Mouse (Mus musculus) MEL (cell line): ENCODE data around the gene Slc13a2. TPM values are rescaled to one million over a fixed set of nuclear protein-coding genes. Genes with fewer than 3 reads are reported as not detected.
A peak's percentile ranks its signal among the peaks of the same experiment; 100 is the strongest.

ENCODE experiments used
- DNase-seq: peaks from one replicate; pipeline ENCODE4 v3.0.0; 2011; ENCODE audit warnings: low read depth, low spot score
- H3K27ac ChIP-seq: 2 replicates; pipeline ENCODE4 v1.5.1; 2012; ENCODE audit warnings: low read depth, mild to moderate bottlenecking, control low read depth, low read length, moderate library complexity; ENCODE audit not compliant: control insufficient read depth
- H3K27me3 ChIP-seq, 2 experiments: fragments of 150-350 bp in 1 of 2; sonication (generic) in 1 of 2; 2 replicates each; pipeline ENCODE4 v1.6.1; 2012; ENCODE audit warnings: low read length in 2 of 2, mild to moderate bottlenecking in 2 of 2, improper control_type of control experiment in 1 of 2, moderate library complexity in 1 of 2; ENCODE audit not compliant: insufficient read depth in 2 of 2, control insufficient read depth in 1 of 2
- H3K36me3 ChIP-seq, 2 experiments: 2 replicates each; pipeline ENCODE4 v1.6.1; 2012 to 2014; ENCODE audit warnings: low read length in 2 of 2, improper control_type of control experiment in 1 of 2, inconsistent platforms in 1 of 2, mild to moderate bottlenecking in 1 of 2; ENCODE audit not compliant: insufficient read depth in 2 of 2, control insufficient read depth in 1 of 2
- H3K4me1 ChIP-seq, 2 experiments: fragments of 150-350 bp in 1 of 2; sonication (generic) in 1 of 2; 2 replicates each; pipeline ENCODE4 v1.6.1; 2012; ENCODE audit warnings: low read length in 2 of 2, improper control_type of control experiment in 1 of 2, mild to moderate bottlenecking in 1 of 2; ENCODE audit not compliant: insufficient read depth in 2 of 2, control insufficient read depth in 1 of 2
- H3K4me3 ChIP-seq, 2 experiments: fragments of 150-350 bp in 1 of 2; sonication (generic) in 1 of 2; 2 replicates each; pipeline ENCODE4 v1.5.1; 2012; ENCODE audit warnings: low read depth in 2 of 2, low read length in 2 of 2, mild to moderate bottlenecking in 2 of 2, moderate library complexity in 2 of 2, control low read depth in 1 of 2, improper control_type of control experiment in 1 of 2; ENCODE audit not compliant: control insufficient read depth in 1 of 2, insufficient read depth in 1 of 2
- H3K79me2 ChIP-seq: 2 replicates; pipeline ENCODE4 v1.6.1; 2012; ENCODE audit warnings: mild to moderate bottlenecking, low read length, moderate library complexity; ENCODE audit not compliant: control insufficient read depth, poor library complexity, insufficient read depth
- H3K9ac ChIP-seq: 2 replicates; pipeline ENCODE4 v1.6.1; 2012; ENCODE audit warnings: low read depth, mild to moderate bottlenecking, control low read depth, low read length, moderate library complexity; ENCODE audit not compliant: control insufficient read depth, poor library complexity, severe bottlenecking
- H3K9me3 ChIP-seq: fragments of 150-350 bp; sonication (generic); replicated peaks from 2 replicates; pipeline ENCODE4 v1.6.1; 2012; ENCODE audit warnings: mild to moderate bottlenecking, low read length, improper control_type of control experiment, moderate library complexity; ENCODE audit not compliant: insufficient read depth
- CHD1 ChIP-seq: IDR thresholded peaks from 2 replicates; pipeline ENCODE4 v1.6.1; 2012; ENCODE audit warnings: low read depth, mild to moderate bottlenecking, inconsistent platforms, low read length, improper control_type of control experiment
- CTCF ChIP-seq, 3 experiments: IDR thresholded peaks in 2 of 3; conservative IDR thresholded peaks in 1 of 3; 2 replicates each; pipeline ENCODE4 v1.5.1; 2011 to 2012; ENCODE audit warnings: low read length in 3 of 3, low read depth in 2 of 3, mild to moderate bottlenecking in 2 of 3, improper control_type of control experiment in 1 of 3, inconsistent platforms in 1 of 3, mixed read lengths in 1 of 3, moderate library complexity in 1 of 3; ENCODE audit not compliant: control insufficient read depth in 1 of 3, insufficient read depth in 1 of 3, poor library complexity in 1 of 3, severe bottlenecking in 1 of 3
- E2F4 ChIP-seq: IDR thresholded peaks from 2 replicates; pipeline ENCODE4 v1.6.1; 2011; ENCODE audit warnings: low read depth, low read length, improper control_type of control experiment, borderline replicate concordance
- ELF1 ChIP-seq: IDR thresholded peaks from 2 replicates; pipeline ENCODE4 v1.6.1; 2014; ENCODE audit warnings: low read depth, mild to moderate bottlenecking, inconsistent platforms, low read length, improper control_type of control experiment, moderate library complexity
- EP300 ChIP-seq, 2 experiments: IDR thresholded peaks; 2 replicates each; pipeline ENCODE4 v1.6.1; 2011; ENCODE audit warnings: improper control_type of control experiment in 2 of 2, low read length in 2 of 2, low read depth in 1 of 2, mild to moderate bottlenecking in 1 of 2
- ETS1 ChIP-seq: IDR thresholded peaks from 2 replicates; pipeline ENCODE4 v1.6.1; 2012; ENCODE audit warnings: low read depth, mild to moderate bottlenecking, inconsistent platforms, low read length, improper control_type of control experiment, moderate library complexity
- GABPA ChIP-seq: IDR thresholded peaks from 2 replicates; pipeline ENCODE4 v1.6.1; 2012; ENCODE audit warnings: low read depth, mild to moderate bottlenecking, inconsistent platforms, low read length, improper control_type of control experiment, moderate library complexity
- HCFC1 ChIP-seq: IDR thresholded peaks from 2 replicates; pipeline ENCODE4 v1.6.1; 2012; ENCODE audit warnings: low read depth, mild to moderate bottlenecking, inconsistent platforms, low read length, improper control_type of control experiment, moderate library complexity
- MAFK ChIP-seq: IDR thresholded peaks from 2 replicates; pipeline ENCODE4 v1.6.1; 2011; ENCODE audit warnings: low read depth, mild to moderate bottlenecking, low read length, improper control_type of control experiment, borderline replicate concordance
- MXI1 ChIP-seq: IDR thresholded peaks from 2 replicates; pipeline ENCODE4 v1.6.1; 2011; ENCODE audit warnings: mild to moderate bottlenecking, low read depth, low read length, improper control_type of control experiment
- MYB ChIP-seq: IDR thresholded peaks from 2 replicates; pipeline ENCODE4 v1.6.1; 2011; ENCODE audit warnings: mild to moderate bottlenecking, low read depth, low read length, improper control_type of control experiment
- MYC ChIP-seq: IDR thresholded peaks from 2 replicates; pipeline ENCODE4 v1.6.1; 2011; ENCODE audit warnings: low read depth, mild to moderate bottlenecking, low read length, improper control_type of control experiment, moderate library complexity
- NRF1 ChIP-seq: IDR thresholded peaks from 2 replicates; pipeline ENCODE4 v1.6.1; 2014; ENCODE audit warnings: low read depth, mild to moderate bottlenecking, inconsistent platforms, low read length, improper control_type of control experiment, moderate library complexity; ENCODE audit not compliant: poor library complexity, insufficient read depth, severe bottlenecking
- POLR2AphosphoS2 ChIP-seq: IDR thresholded peaks from 2 replicates; pipeline ENCODE4 v1.6.1; 2011; ENCODE audit warnings: low read length, improper control_type of control experiment
- RCOR1 ChIP-seq: IDR thresholded peaks from 2 replicates; pipeline ENCODE4 v1.6.1; 2012; ENCODE audit warnings: low read depth, mild to moderate bottlenecking, inconsistent platforms, low read length, improper control_type of control experiment
- SIN3A ChIP-seq: IDR thresholded peaks from 2 replicates; pipeline ENCODE4 v1.6.1; 2012; ENCODE audit warnings: low read length, improper control_type of control experiment, inconsistent platforms
- SMC3 ChIP-seq: IDR thresholded peaks from 2 replicates; pipeline ENCODE4 v1.6.1; 2011; ENCODE audit warnings: low read depth, low read length, improper control_type of control experiment
- TBP ChIP-seq: IDR thresholded peaks from 2 replicates; pipeline ENCODE4 v1.8.0; 2011; ENCODE audit warnings: low read depth, low read length, improper control_type of control experiment
- TCF12 ChIP-seq: IDR thresholded peaks from 2 replicates; pipeline ENCODE4 v1.6.1; 2014; ENCODE audit warnings: low read depth, mild to moderate bottlenecking, inconsistent platforms, low read length, improper control_type of control experiment, moderate library complexity
- UBTF ChIP-seq: IDR thresholded peaks from 2 replicates; pipeline ENCODE4 v1.6.1; 2012; ENCODE audit warnings: low read depth, mild to moderate bottlenecking, inconsistent platforms, low read length, improper control_type of control experiment, moderate library complexity, borderline replicate concordance; ENCODE audit not compliant: insufficient read depth
- ZKSCAN1 ChIP-seq: IDR thresholded peaks from 2 replicates; pipeline ENCODE4 v1.6.1; 2012; ENCODE audit warnings: low read depth, mild to moderate bottlenecking, inconsistent platforms, low read length, improper control_type of control experiment, moderate library complexity
- ZNF384 ChIP-seq: IDR thresholded peaks from 2 replicates; pipeline ENCODE4 v1.6.1; 2012; ENCODE audit warnings: low read depth, mild to moderate bottlenecking, inconsistent platforms, low read length, improper control_type of control experiment
- polyA plus RNA-seq, 2 experiments: library from polyadenylated mRNA; stranded (reverse) in 1 of 2; unstranded in 1 of 2; fragments of >175 nt in 1 of 2; fragments of >200 nt in 1 of 2; gene quantifications; 2 replicates each; pipeline versions ENCODE4 v1.2.1 to v1.2.4; 2012; ENCODE audit warnings: low replicate concordance in 2 of 2, low read depth in 1 of 2; ENCODE audit not compliant: insufficient read length in 2 of 2, insufficient read depth in 1 of 2, missing spikeins in 1 of 2
- total RNA-seq: library from RNA; depleted of rRNA; stranded (reverse); fragments of 300-350 nt; gene quantifications from 2 replicates; pipeline ENCODE4 v1.2.3, GENCODE M21; 2012

Gene Slc13a2
- total and polyA plus RNA-seq, 3 experiments: not detected

GRCm38 (mm10) chr11:78430195-78430878, 8.3 kb upstream of the Slc13a2 start (continued):
- TF ChIP-seq RCOR1: no peak
- TF ChIP-seq MYC: no peak
- peak; percentile 78; the same call in 1 of the 2 replicates for TF ChIP-seq ELF1

GRCm38 (mm10) chr11:78428309-78428708, 6.3 kb upstream of the Slc13a2 start:
- Histone ChIP-seq H3K36me3 (peaks cover 0 to 5% of the 10 kb centered on the region in 2 experiments; a peak in 1 of 4 replicates), H3K9me3 (no peaks in the 10 kb centered on the region), H3K27me3 (peaks cover 1 to 7% of the 10 kb centered on the region in 2 experiments; a peak in 2 of 4 replicates), H3K9ac (no peak overlapping the region), H3K27ac (no peak overlapping the region), H3K4me3 (no peak overlapping the region), H3K4me1 (peaks cover 0 to 5% of the 10 kb centered on the region in 2 experiments; a peak in 2 of 4 replicates), H3K79me2 (no peaks in the 10 kb centered on the region)
- no peak for DNase-seq
- TF ChIP-seq CTCF (IDR thresholded peaks at IDR 0.05 in 2 of 3, conservative IDR thresholded peaks at IDR 0.05 in 1 of 3; ENCODE audit: control insufficient read depth in 1 of 3, insufficient read depth in 1 of 3, low read depth in 2 of 3, low read length in 3 of 3, poor library complexity in 1 of 3, severe bottlenecking in 1 of 3) (peak in 2 of 3 experiments; percentile 29; a peak in 3 of 6 replicates), MAFK (no peak)

DNA sequence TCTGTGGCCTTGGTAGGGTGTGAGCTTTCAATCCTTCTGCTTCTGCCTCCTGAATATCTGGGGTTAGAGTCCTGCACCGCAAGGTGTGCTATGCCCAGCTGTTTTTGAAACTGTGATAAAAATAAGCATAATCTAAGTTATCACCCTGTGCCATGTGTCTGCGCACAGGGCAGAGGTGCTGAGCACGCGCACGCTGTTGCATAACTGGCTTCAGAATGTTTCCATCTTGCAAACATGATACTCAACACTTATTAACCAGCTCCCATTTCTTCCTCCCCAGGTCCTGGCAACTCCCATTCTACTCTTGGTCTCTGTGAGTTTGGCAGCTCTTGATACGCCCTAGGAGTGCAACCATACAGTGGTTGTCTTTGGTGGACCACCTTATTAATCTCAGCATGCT, 5.6 kb upstream of the Slc13a2 start:
- TF ChIP-seq GABPA: no peak
- no peak for TF ChIP-seq ZKSCAN1
- no peak for TF ChIP-seq TBP
- peaks cover 0 to 5% of the 10 kb centered on the region in 2 experiments; a peak in 2 of 4 replicates for H3K4me1 ChIP-seq
- H3K27me3 ChIP-seq: peaks cover 3 to 7% of the 10 kb centered on the region in 2 experiments; a peak in 2 of 4 replicates
- DNase-seq: no peak
- H3K9me3 ChIP-seq: no peaks in the 10 kb centered on the region
- H3K36me3 ChIP-seq: peaks cover 0 to 5% of the 10 kb centered on the region in 2 experiments; a peak in 1 of 4 replicates
- no peak overlapping the region for H3K9ac ChIP-seq
- no peaks in the 10 kb centered on the region for H3K79me2 ChIP-seq
- H3K27ac ChIP-seq: no peak overlapping the region
- H3K4me3 ChIP-seq: no peak overlapping the region

- Histone ChIP-seq H3K36me3 (peaks cover 0 to 11% of the 10 kb centered on the region in 2 experiments; a peak in 2 of 4 replicates), H3K4me1 (peaks cover 0 to 8% of the 10 kb centered on the region in 2 experiments; a peak in 3 of 4 replicates), H3K4me3 (no peak overlapping the region), H3K27ac (no peak overlapping the region), H3K27me3 (peaks cover 3 to 9% of the 10 kb centered on the region in 2 experiments; a peak in 2 of 4 replicates), H3K79me2 (no peaks in the 10 kb centered on the region), H3K9me3 (no peaks in the 10 kb centered on the region), H3K9ac (no peak overlapping the region)
- DNase-seq: no peak
- TF ChIP-seq SIN3A (no peak), CHD1 (no peak), UBTF (no peak), EP300 (IDR thresholded peaks at IDR 0.05; ENCODE audit: low read depth in 1 of 2, low read length in 2 of 2) (no peak), SMC3 (no peak), ZNF384 (no peak), HCFC1 (no peak), TCF12 (no peak), ELF1 (no peak), MAFK (no peak), ETS1 (no peak), NRF1 (no peak), E2F4 (no peak), POLR2AphosphoS2 (no peak), RCOR1 (no peak), MYB (no peak), MXI1 (no peak)
These were observed 3.6 kb upstream of the Slc13a2 start for GRCm38 (mm10) chr11:78425572-78425971.
